In the genomic region with DNA sequence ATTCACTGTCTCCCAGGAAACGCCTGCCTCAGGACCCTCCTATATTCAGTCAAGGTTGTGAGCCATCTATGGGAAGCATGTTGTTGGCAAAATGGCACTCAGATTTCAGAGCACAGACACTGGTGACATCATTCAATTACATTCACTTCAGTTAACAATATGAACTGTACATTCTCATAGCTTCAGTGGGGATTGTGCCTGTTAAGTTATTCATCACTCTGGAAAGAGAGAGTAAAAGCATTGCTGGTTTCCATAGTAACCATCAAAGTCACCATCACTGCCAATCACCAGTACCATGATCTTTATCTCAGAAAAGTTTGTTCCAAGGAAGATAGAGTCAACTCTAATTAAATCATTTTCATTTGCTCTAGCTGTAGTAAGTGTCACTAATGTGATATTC, we compare ENCODE assay signal across 21 mouse cellular contexts.
"Had no signal": no experiment of that assay in that cellular context is flagged by ENCODE, and none has a peak within 500 bp of the region (broad histone marks: within the 10 kb centered on the region; RNA-seq: fewer than 3 reads in every experiment).

No protein-coding gene starts in this region.

- H3K27ac ChIP-seq: kidney, postnatal 0 days; layer of hippocampus, adult 2 months; limb, embryonic 10.5 days; limb, embryonic 13.5 days; liver, embryonic 12.5 days; liver, embryonic 15.5 days; lung, embryonic 15.5 days; midbrain, embryonic 10.5 days; stomach, embryonic 15.5 days had no signal

- H3K9me3 ChIP-seq: limb, embryonic 10.5 days; limb, embryonic 13.5 days; liver, embryonic 12.5 days; liver, embryonic 15.5 days; lung, embryonic 15.5 days; megakaryocyte, embryonic 14.5 days; midbrain, embryonic 10.5 days; stomach, embryonic 15.5 days had no signal

- H3K9ac ChIP-seq: limb, embryonic 13.5 days; liver, embryonic 12.5 days; liver, embryonic 15.5 days; lung, embryonic 15.5 days; stomach, embryonic 15.5 days had no signal

- H3K27me3 ChIP-seq: limb, embryonic 13.5 days; liver, embryonic 12.5 days; liver, embryonic 15.5 days; lung, embryonic 15.5 days; megakaryocyte, embryonic 14.5 days; stomach, embryonic 15.5 days had no signal

- H3K4me2 ChIP-seq: limb, embryonic 13.5 days; liver, embryonic 12.5 days; liver, embryonic 15.5 days; lung, embryonic 15.5 days; stomach, embryonic 15.5 days had no signal

- H3K36me3 ChIP-seq: limb, embryonic 10.5 days; limb, embryonic 13.5 days; liver, embryonic 12.5 days; liver, embryonic 15.5 days; lung, embryonic 15.5 days; midbrain, embryonic 10.5 days; stomach, embryonic 15.5 days had no signal

- H3K4me1 ChIP-seq: limb, embryonic 10.5 days; limb, embryonic 13.5 days; liver, embryonic 12.5 days; liver, embryonic 15.5 days; lung, embryonic 15.5 days; megakaryocyte, embryonic 14.5 days; midbrain, embryonic 10.5 days; stomach, embryonic 15.5 days had no signal

- H3K4me3 ChIP-seq: layer of hippocampus, adult 2 months; limb, embryonic 10.5 days; limb, embryonic 13.5 days; liver, embryonic 12.5 days; liver, embryonic 15.5 days; lung, embryonic 15.5 days; megakaryocyte, embryonic 14.5 days; midbrain, embryonic 10.5 days; stomach, embryonic 15.5 days had no signal

- ATAC-seq: liver, embryonic 12.5 days had no signal

- DNase-seq: kidney, adult 2 months; kidney, postnatal 25 days; layer of hippocampus, adult 9-11 months; liver; lung, adult 18-20 months; lung, postnatal 10 days; lung, postnatal 36 days; midbrain, embryonic 14.5 days; right cerebral cortex, postnatal 25 days; spleen, adult 18-20 months; thymus, postnatal 25 days had no signal
